Mouse (Mus musculus): ENCODE measurements around the gene Eif1ax. TPM values are rescaled to one million over a fixed set of nuclear protein-coding genes. Genes with fewer than 3 reads are reported as not detected.

Eif1ax gene
- polyA plus RNA-seq, 1 experiment from 2014 or later, result 132 TPM

Other genes with a start within 250 kb of the Eif1ax start
- gene Rps6ka3, start 161.9 kb upstream of the Eif1ax start, polyA plus RNA-seq (2021), result 32.0 TPM
- gene Map7d2, start 42.4 kb downstream of the Eif1ax start, polyA plus RNA-seq (2021), result 0.72 TPM
- gene Bclaf3, start 154.5 kb downstream of the Eif1ax start, polyA plus RNA-seq (2021), result 11.9 TPM